Comparison of ENCODE assay signal across 8 mouse cellular contexts in the genomic region with DNA sequence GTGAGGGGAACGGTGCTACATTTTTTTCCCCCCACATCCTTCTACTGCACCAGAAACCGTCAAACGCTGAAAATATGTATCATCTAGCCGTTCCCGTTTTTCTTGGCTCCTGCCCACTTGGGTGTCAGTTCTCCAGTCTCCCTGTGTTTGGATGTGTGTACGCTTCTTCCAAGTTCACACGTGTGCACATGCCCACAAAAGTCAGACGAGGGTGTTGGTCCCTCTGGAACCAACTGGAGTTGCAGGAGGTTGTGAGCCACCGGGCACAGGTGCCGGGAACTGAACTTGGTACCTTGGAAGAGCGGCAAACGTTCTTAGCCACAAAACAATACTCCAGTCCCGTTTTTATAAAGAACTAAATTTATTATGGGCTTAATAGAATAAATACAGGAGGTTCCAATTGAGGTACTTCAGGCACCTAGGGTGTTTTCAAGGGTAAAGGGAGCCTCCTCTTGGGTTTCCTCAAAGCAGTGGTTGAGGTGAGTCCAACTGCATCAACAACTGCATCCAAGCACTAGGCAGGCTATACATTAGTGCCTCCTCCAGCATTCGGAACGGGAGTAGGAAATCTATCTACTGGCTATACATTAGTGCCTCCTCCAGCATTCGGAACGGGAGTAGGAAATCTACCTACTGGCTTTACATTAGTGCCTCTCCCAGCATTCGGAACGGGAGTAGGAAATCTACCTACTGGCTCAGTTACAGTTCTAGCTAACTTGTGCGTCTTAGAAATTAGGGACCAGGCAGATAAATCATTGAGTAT. TPM values are rescaled to one million over a fixed set of nuclear protein-coding genes. Genes with fewer than 3 reads are reported as not detected.
DNase-seq lines count a peak whose midpoint lies in the region; ATAC-seq and TF ChIP-seq lines count a peak whose summit lies in the region.

No protein-coding gene starts in this region.

- no peak for TF ChIP-seq CTCF in kidney, postnatal 0 days (IDR thresholded peaks at IDR 0.05; ENCODE audit: low read depth)

- peaks cover 3% of the 10 kb centered on the region for H3K36me3 ChIP-seq in erythroblast, embryonic 14.5 days (ENCODE audit: control insufficient read depth)
- H3K36me3 ChIP-seq in kidney, postnatal 0 days (ENCODE audit: insufficient read depth, low read length): no peaks in the 10 kb centered on the region
- H3K36me3 ChIP-seq in liver, embryonic 12.5 days: peaks cover 6% of the 10 kb centered on the region; the same call in 1 of the 2 replicates

- 81% methylated on average over 20 of the region's 20 CpGs for WGBS in kidney, postnatal 0 days
- 76% methylated on average over 20 of the region's 20 CpGs for WGBS in liver, embryonic 12.5 days (ENCODE audit: insufficient replicate concordance)

- ATAC-seq in erythroblast, adult 5-6 weeks (replicated peaks; ENCODE audit: low FRiP score, poor library complexity, severe bottlenecking): no peak
- ATAC-seq in kidney, postnatal 0 days (replicated peaks; ENCODE audit: low FRiP score, low read depth): no peak
- ATAC-seq in liver, embryonic 12.5 days: no peak

- intact Hi-C loops in gastrocnemius, postnatal 14 days (cut with DNase I; ENCODE audit: low total_unique reads): no loop called here

- peak overlapping the region; percentile 66; the same call in 1 of the 2 replicates for H3K4me2 ChIP-seq in kidney, postnatal 0 days (ENCODE audit: low read length)
- H3K4me2 ChIP-seq in liver, embryonic 12.5 days: peak overlapping the region; percentile 83

- no peak for DNase-seq in kidney, postnatal 0 days (ENCODE audit: low spot score)
- no peak for DNase-seq in kidney, adult 9 months
- DNase-seq in ES-CJ7 (ENCODE audit: low read depth, low spot score): peak; percentile 18
- no peak for DNase-seq in B cell, adult 2 months
- DNase-seq in gastrocnemius, postnatal 14 days: no peak

- peak overlapping the region; percentile 40; the same call in 1 of the 2 replicates for H3K27ac ChIP-seq in kidney, postnatal 0 days
- H3K27ac ChIP-seq in liver, embryonic 12.5 days: peak overlapping the region; percentile 96; the same call in 1 of the 2 replicates

- H3K27me3 ChIP-seq in erythroblast, embryonic 14.5 days (ENCODE audit: control insufficient read depth): no peaks in the 10 kb centered on the region
- H3K27me3 ChIP-seq in kidney, postnatal 0 days (ENCODE audit: insufficient read depth, low read length): no peaks in the 10 kb centered on the region
- no peaks in the 10 kb centered on the region for H3K27me3 ChIP-seq in liver, embryonic 12.5 days (replicated peaks)

- H3K4me1 ChIP-seq in erythroblast, embryonic 14.5 days (ENCODE audit: control insufficient read depth): peaks cover 70% of the 10 kb centered on the region
- peaks cover 15% of the 10 kb centered on the region for H3K4me1 ChIP-seq in kidney, postnatal 0 days (replicated peaks; ENCODE audit: insufficient read depth, low read length)
- peaks cover 73% of the 10 kb centered on the region for H3K4me1 ChIP-seq in liver, embryonic 12.5 days

- peak overlapping the region; percentile 95 for H3K4me3 ChIP-seq in erythroblast, embryonic 14.5 days (replicated peaks)
- H3K4me3 ChIP-seq in kidney, postnatal 0 days (replicated peaks; ENCODE audit: low read depth, low read length): no peak overlapping the region
- peak overlapping the region; percentile 95 for H3K4me3 ChIP-seq in liver, embryonic 12.5 days

- 0 out of 2 replicates have a peak overlapping the region, but pooled peaks have one; percentile 13 for H3K9ac ChIP-seq in kidney, postnatal 0 days (ENCODE audit: low read depth, low read length)
- peak overlapping the region; percentile 73 for H3K9ac ChIP-seq in liver, embryonic 12.5 days

- no peaks in the 10 kb centered on the region for H3K9me3 ChIP-seq in erythroblast, embryonic 14.5 days (ENCODE audit: control insufficient read depth, low read length)
- no peaks in the 10 kb centered on the region for H3K9me3 ChIP-seq in kidney, postnatal 0 days (replicated peaks; ENCODE audit: low read length)
- H3K9me3 ChIP-seq in liver, embryonic 12.5 days (replicated peaks): no peaks in the 10 kb centered on the region

RNA-seq across cellular contexts. Expression of gene Fam160b1, which starts 1.5 kb away (rescaled TPM):
- 0.17 and 0.19 TPM in 2 replicates for polyA plus RNA-seq in erythroblast, embryonic 14.5 days (2012)
- 6.1 and 11.5 TPM in 2 replicates for total RNA-seq in erythroblast, adult 5-6 weeks (2015; ENCODE audit: low replicate concordance)
- total RNA-seq in erythroblast, adult 5-6 weeks (2017; ENCODE audit: low replicate concordance): 5.7 and 8.6 TPM in 2 replicates
- polyA plus RNA-seq in kidney, postnatal 0 days (2015; fragmentation: Nextera tagmentation; extraction: Ambion mirVana): 12.6 and 12.8 TPM in 2 replicates
- polyA plus RNA-seq in liver, embryonic 12.5 days (2016; fragmentation: Nextera tagmentation; extraction: Ambion mirVana): 9.2 and 9.5 TPM in 2 replicates
- total RNA-seq in gastrocnemius, postnatal 14 days (2021): 1 to 10 TPM; 8.1 to 8.6 TPM

RNA-seq across cellular contexts. Expression of gene Ablim1, which starts 44.3 kb away (rescaled TPM):
- polyA plus RNA-seq in erythroblast, embryonic 14.5 days (2012): 0.01 and 0.02 TPM in 2 replicates
- total RNA-seq in erythroblast, adult 5-6 weeks (2015; ENCODE audit: low replicate concordance): 0.42 and 1.5 TPM in 2 replicates
- total RNA-seq in erythroblast, adult 5-6 weeks (2017; ENCODE audit: low replicate concordance): 0.84 and 1.0 TPM in 2 replicates
- polyA plus RNA-seq in kidney, postnatal 0 days (2015; fragmentation: Nextera tagmentation; extraction: Ambion mirVana): 40.5 and 41.2 TPM in 2 replicates
- polyA plus RNA-seq in liver, embryonic 12.5 days (2016; fragmentation: Nextera tagmentation; extraction: Ambion mirVana): 6.1 and 7.8 TPM in 2 replicates
- 10 to 100 TPM; 50.6 to 57.8 TPM for total RNA-seq in gastrocnemius, postnatal 14 days (2021)
